Comparison of ENCODE assay signal across 9 mouse cellular contexts in genomic region chr15:100303428-100304018, GRCm38 (mm10). TPM values are rescaled to one million over a fixed set of nuclear protein-coding genes. Genes with fewer than 3 reads are reported as not detected.
DNase-seq lines count a peak whose midpoint lies in the region; ATAC-seq and TF ChIP-seq lines count a peak whose summit lies in the region.
"Had no signal": no experiment of that assay in that cellular context is flagged by ENCODE, and none has a peak within 500 bp of the region (broad histone marks: within the 10 kb centered on the region; RNA-seq: fewer than 3 reads in every experiment).

No protein-coding gene starts in this region.

- ATAC-seq in heart, embryonic 15.5 days (replicated peaks; ENCODE audit: insufficient number of reproducible peaks, insufficient read depth, low FRiP score, low read depth): no peak
- no peak for ATAC-seq in G1E (ENCODE audit: extremely low read depth, insufficient number of reproducible peaks, low FRiP score, poor library complexity, severe bottlenecking)
- ATAC-seq in forebrain, embryonic 14.5 days: no peak
- no peak for ATAC-seq in liver, embryonic 16.5 days (ENCODE audit: low read depth)

- DNase-seq in heart, adult 8-10 months (ENCODE audit: low spot score): no peak
- no peak for DNase-seq in G1E (ENCODE audit: low spot score)
- DNase-seq in forebrain, embryonic 14.5 days (ENCODE audit: low spot score): no peak
- DNase-seq in adrenal gland, adult 18-20 months (ENCODE audit: low spot score in 2 of 2): no peak
- no peak for DNase-seq in embryo, embryonic 11 days
- no peak for DNase-seq in frontal cortex, postnatal 36 days (ENCODE audit: low spot score in 2 of 2)

- 0 out of 2 replicates have a peak overlapping the region, but pooled peaks have one; percentile 50 for H3K9ac ChIP-seq in heart, embryonic 15.5 days
- H3K9ac ChIP-seq in forebrain, embryonic 14.5 days (ENCODE audit: low read length): peak overlapping the region; percentile 76
- H3K9ac ChIP-seq in liver, embryonic 16.5 days (ENCODE audit: low read depth, low read length): peak overlapping the region; percentile 80

- H3K27ac ChIP-seq in heart, embryonic 15.5 days: peak overlapping the region; percentile 79
- H3K27ac ChIP-seq in forebrain, embryonic 14.5 days (ENCODE audit: low read depth, low read length): no peak overlapping the region
- peak overlapping the region; percentile 96 for H3K27ac ChIP-seq in liver, embryonic 16.5 days (ENCODE audit: low read length)

- H3K4me2 ChIP-seq in heart, embryonic 15.5 days: peak overlapping the region; percentile 79
- H3K4me2 ChIP-seq in forebrain, embryonic 14.5 days (ENCODE audit: low read length): peak overlapping the region; percentile 79
- H3K4me2 ChIP-seq in liver, embryonic 16.5 days (ENCODE audit: low read depth, low read length): peak overlapping the region; percentile 84

- 0 out of 2 replicates have a peak, but pooled peaks cover 6% of the 10 kb centered on the region for H3K27me3 ChIP-seq in heart, embryonic 15.5 days
- no peaks in the 10 kb centered on the region for H3K27me3 ChIP-seq in G1E (ENCODE audit: insufficient read depth, low read length)
- no peaks in the 10 kb centered on the region for H3K27me3 ChIP-seq in forebrain, embryonic 14.5 days (replicated peaks; ENCODE audit: control insufficient read depth, insufficient read depth, low read length)
- no peaks in the 10 kb centered on the region for H3K27me3 ChIP-seq in liver, embryonic 16.5 days (ENCODE audit: control insufficient read depth, insufficient read depth, low read depth, low read length)

- H3K36me3 ChIP-seq in heart, embryonic 15.5 days: no peaks in the 10 kb centered on the region
- peaks cover 3% of the 10 kb centered on the region for H3K36me3 ChIP-seq in G1E (replicated peaks)
- H3K36me3 ChIP-seq in forebrain, embryonic 14.5 days (ENCODE audit: control insufficient read depth, insufficient read depth, low read length): no peaks in the 10 kb centered on the region
- H3K36me3 ChIP-seq in liver, embryonic 16.5 days (ENCODE audit: control insufficient read depth, insufficient read depth): no peaks in the 10 kb centered on the region

- H3K9me3 ChIP-seq in heart, embryonic 15.5 days (replicated peaks): no peaks in the 10 kb centered on the region
- H3K9me3 ChIP-seq in G1E (replicated peaks): 0 out of 2 replicates have a peak, but pooled peaks cover 3% of the 10 kb centered on the region
- no peaks in the 10 kb centered on the region for H3K9me3 ChIP-seq in forebrain, embryonic 14.5 days (replicated peaks; ENCODE audit: control insufficient read depth, low read length)
- no peaks in the 10 kb centered on the region for H3K9me3 ChIP-seq in liver, embryonic 16.5 days (replicated peaks; ENCODE audit: control insufficient read depth, low read length)

- WGBS in heart, embryonic 15.5 days: 52% methylated on average over 8 of the region's 8 CpGs
- WGBS in forebrain, embryonic 14.5 days: 62% methylated on average over 8 of the region's 8 CpGs
- WGBS in liver, embryonic 16.5 days (ENCODE audit: insufficient replicate concordance): 34% methylated on average over 8 of the region's 8 CpGs

- peak overlapping the region; percentile 65 for H3K4me3 ChIP-seq in heart, embryonic 15.5 days
- H3K4me3 ChIP-seq in G1E (ENCODE audit: low read depth, low read length): peak overlapping the region; percentile 73; the same call in 1 of the 2 replicates
- no peak overlapping the region for H3K4me3 ChIP-seq in forebrain, embryonic 14.5 days (ENCODE audit: low read depth, low read length)
- peak overlapping the region; percentile 73 for H3K4me3 ChIP-seq in liver, embryonic 16.5 days (ENCODE audit: low read depth, low read length)

- TF ChIP-seq CTCF in G1E (IDR thresholded peaks at IDR 0.05; ENCODE audit: low read depth, low read length): no peak

- H3K4me1 ChIP-seq in heart, embryonic 15.5 days (replicated peaks): peaks cover 7% of the 10 kb centered on the region
- H3K4me1 ChIP-seq in G1E (ENCODE audit: insufficient read depth, low read depth, low read length): peaks cover 51% of the 10 kb centered on the region
- no peaks in the 10 kb centered on the region for H3K4me1 ChIP-seq in forebrain, embryonic 14.5 days (ENCODE audit: control insufficient read depth, insufficient read depth, low read length)
- peaks cover 30% of the 10 kb centered on the region for H3K4me1 ChIP-seq in liver, embryonic 16.5 days (ENCODE audit: control insufficient read depth, low read depth, low read length)

RNA-seq across cellular contexts. Expression of gene Mettl7a1, which starts 0.4 kb away (rescaled TPM):
- polyA plus RNA-seq in heart, embryonic 15.5 days (2015; fragmentation: Nextera tagmentation; extraction: Ambion mirVana): 4.2 and 5.4 TPM in 2 replicates
- total RNA-seq in heart, adult 8-10 months (2022): 10 to 100 TPM; 51.7 to 63.4 (median 54.3) TPM
- total RNA-seq in G1E (2014; fragmentation: Nextera tagmentation) (5.5 and 50.3 TPM in 2 replicates), G1E (2017) (31.2 and 31.6 TPM in 2 replicates)
- polyA plus RNA-seq in G1E (2012): 22.1 and 24.2 TPM in 2 replicates
- 3.8 and 5.4 TPM in 2 replicates for polyA plus RNA-seq in forebrain, embryonic 14.5 days (2014; fragmentation: Nextera tagmentation; extraction: Ambion mirVana)
- 12.6 and 13.5 TPM in 2 replicates for polyA plus RNA-seq in liver, embryonic 16.5 days (2015; fragmentation: Nextera tagmentation; extraction: Ambion mirVana)
- 100 to 1,000 TPM; 124 to 127 TPM for total RNA-seq in adrenal gland, adult 18-20 months (2021)

RNA-seq across cellular contexts. Expression of gene Tmprss12, which starts 22.9 kb away (rescaled TPM):
- polyA plus RNA-seq in heart, embryonic 15.5 days (2015; fragmentation: Nextera tagmentation; extraction: Ambion mirVana): not detected in 2 replicates
- not detected for total RNA-seq in heart, adult 8-10 months (2022)
- total RNA-seq in G1E (2014; fragmentation: Nextera tagmentation) (not detected in 2 replicates), G1E (2017) (0.12 TPM in 1 of 2 replicates, not detected in the other)
- polyA plus RNA-seq in G1E (2012): not detected in 2 replicates
- not detected in 2 replicates for polyA plus RNA-seq in forebrain, embryonic 14.5 days (2014; fragmentation: Nextera tagmentation; extraction: Ambion mirVana)
- not detected in 2 replicates for polyA plus RNA-seq in liver, embryonic 16.5 days (2015; fragmentation: Nextera tagmentation; extraction: Ambion mirVana)
- not detected for total RNA-seq in adrenal gland, adult 18-20 months (2021)
- polyA plus RNA-seq: gonadal fat pad, adult 2 months had no signal

RNA-seq across cellular contexts. Expression of gene Mettl7a3, which starts 31.2 kb away (rescaled TPM):
- not detected in 2 replicates for polyA plus RNA-seq in heart, embryonic 15.5 days (2015; fragmentation: Nextera tagmentation; extraction: Ambion mirVana)
- total RNA-seq in heart, adult 8-10 months (2022): under 1 TPM in 1 of 4 experiments, not detected in 3; 0.19 TPM
- total RNA-seq in G1E (2014; fragmentation: Nextera tagmentation) (1.4 TPM in 1 of 2 replicates, not detected in the other), G1E (2017) (0.66 and 0.93 TPM in 2 replicates)
- not detected in 2 replicates for polyA plus RNA-seq in G1E (2012)
- polyA plus RNA-seq in forebrain, embryonic 14.5 days (2014; fragmentation: Nextera tagmentation; extraction: Ambion mirVana): not detected in 2 replicates
- not detected in 2 replicates for polyA plus RNA-seq in liver, embryonic 16.5 days (2015; fragmentation: Nextera tagmentation; extraction: Ambion mirVana)
- under 1 TPM; 0.27 to 0.42 TPM for total RNA-seq in adrenal gland, adult 18-20 months (2021)

RNA-seq across cellular contexts. Expression of gene Methig1, which starts 49.4 kb away (rescaled TPM):
- polyA plus RNA-seq in heart, embryonic 15.5 days (2015; fragmentation: Nextera tagmentation; extraction: Ambion mirVana): not detected in 2 replicates
- total RNA-seq in heart, adult 8-10 months (2022): under 1 TPM in 1 of 4 experiments, not detected in 3; 0.66 TPM
- total RNA-seq in G1E (2014; fragmentation: Nextera tagmentation) (not detected in 2 replicates), G1E (2017) (not detected in 2 replicates)
- 0.11 and 0.22 TPM in 2 replicates for polyA plus RNA-seq in G1E (2012)
- not detected in 2 replicates for polyA plus RNA-seq in forebrain, embryonic 14.5 days (2014; fragmentation: Nextera tagmentation; extraction: Ambion mirVana)
- polyA plus RNA-seq in liver, embryonic 16.5 days (2015; fragmentation: Nextera tagmentation; extraction: Ambion mirVana): 0.08 and 0.13 TPM in 2 replicates
- under 1 TPM in 1 of 2 experiments, not detected in 1; 0.20 TPM for total RNA-seq in adrenal gland, adult 18-20 months (2021)

RNA-seq across cellular contexts. Expression of gene Mettl7a2, which starts 49.5 kb away (rescaled TPM):
- not detected in 2 replicates for polyA plus RNA-seq in heart, embryonic 15.5 days (2015; fragmentation: Nextera tagmentation; extraction: Ambion mirVana)
- 1 to 10 TPM in 2 of 4 experiments, under 1 TPM in 2; 0.79 to 2.2 (median 0.99) TPM for total RNA-seq in heart, adult 8-10 months (2022)
- total RNA-seq in G1E (2014; fragmentation: Nextera tagmentation): 2.2 TPM in 1 of 2 replicates, not detected in the other
- total RNA-seq in G1E (2017): 2.1 and 3.1 TPM in 2 replicates
- 2.4 TPM in 2 replicates for polyA plus RNA-seq in G1E (2012)
- not detected in 2 replicates for polyA plus RNA-seq in forebrain, embryonic 14.5 days (2014; fragmentation: Nextera tagmentation; extraction: Ambion mirVana)
- not detected in 2 replicates for polyA plus RNA-seq in liver, embryonic 16.5 days (2015; fragmentation: Nextera tagmentation; extraction: Ambion mirVana)
- total RNA-seq in adrenal gland, adult 18-20 months (2021): 1 to 10 TPM; 3.2 to 3.4 TPM
